Mouse (Mus musculus) lung, embryonic 16.5 days (tissue): ENCODE results near the gene Gm49380. TPM values are rescaled to one million over a fixed set of nuclear protein-coding genes. Genes with fewer than 3 reads are reported as not detected.
A peak's percentile ranks its signal among the peaks of the same experiment; 100 is the strongest.

Experiments used
- ATAC-seq: fragments of 200-750 bp; cut with Nextera tagmentation; 2 replicates; pipeline ENCODE4 v1.8.0; 2017; ENCODE audit warnings: low read depth, mild to moderate bottlenecking, moderate library complexity
- H3K27ac ChIP-seq: fragments of 300-500 bp; sonication (generic); 2 replicates; pipeline ENCODE4 v1.5.1; 2014; ENCODE audit warnings: mild to moderate bottlenecking, control low read depth, low read length
- H3K27me3 ChIP-seq: fragments of 300-500 bp; sonication (generic); 2 replicates; pipeline ENCODE4 v1.6.1; 2014; ENCODE audit warnings: low read depth, low read length, mixed read lengths; ENCODE audit not compliant: control insufficient read depth, insufficient read depth
- H3K36me3 ChIP-seq: fragments of 300-500 bp; sonication (generic); 2 replicates; pipeline ENCODE4 v1.6.1; 2014; ENCODE audit warnings: low read length; ENCODE audit not compliant: control insufficient read depth, insufficient read depth
- H3K4me1 ChIP-seq: fragments of 300-500 bp; sonication (generic); replicated peaks from 2 replicates; pipeline ENCODE4 v1.6.1; 2014; ENCODE audit warnings: low read length, mixed read lengths; ENCODE audit not compliant: control insufficient read depth, insufficient read depth
- H3K4me2 ChIP-seq: fragments of 300-500 bp; sonication (generic); 2 replicates; pipeline ENCODE4 v1.6.1; 2014; ENCODE audit warnings: low read depth, low read length, control low read depth
- H3K4me3 ChIP-seq: fragments of 300-500 bp; sonication (generic); 2 replicates; pipeline ENCODE4 v1.5.1; 2014; ENCODE audit warnings: mild to moderate bottlenecking, low read length, control low read depth
- H3K9ac ChIP-seq: fragments of 300-500 bp; sonication (generic); 2 replicates; pipeline ENCODE4 v1.6.1; 2014; ENCODE audit warnings: low read length, control low read depth
- H3K9me3 ChIP-seq: fragments of 300-500 bp; sonication (generic); 2 replicates; pipeline ENCODE4 v1.6.1; 2016; ENCODE audit warnings: low read length; ENCODE audit not compliant: control insufficient read depth
- WGBS: fragments of 180-500 bp; shearing (Covaris S2); extraction: QIAGEN DNeasy Blood & Tissue Kit; methylation state at CpG from one replicate; pipeline ENCODE4 v1.1.7; 2014; 5-methylcytosine and 5-hydroxymethylcytosine counted together
- polyA plus RNA-seq: library from polyadenylated mRNA; unstranded; fragments of >200 nt; fragmentation: Nextera tagmentation; extraction: Ambion mirVana; gene quantifications from 2 replicates; pipeline ENCODE4 v1.2.1, GENCODE M21; 2015

The Gm49380 gene
- polyA plus RNA-seq, 1 experiment from 2014 or later, result 0.14 TPM

DNA sequence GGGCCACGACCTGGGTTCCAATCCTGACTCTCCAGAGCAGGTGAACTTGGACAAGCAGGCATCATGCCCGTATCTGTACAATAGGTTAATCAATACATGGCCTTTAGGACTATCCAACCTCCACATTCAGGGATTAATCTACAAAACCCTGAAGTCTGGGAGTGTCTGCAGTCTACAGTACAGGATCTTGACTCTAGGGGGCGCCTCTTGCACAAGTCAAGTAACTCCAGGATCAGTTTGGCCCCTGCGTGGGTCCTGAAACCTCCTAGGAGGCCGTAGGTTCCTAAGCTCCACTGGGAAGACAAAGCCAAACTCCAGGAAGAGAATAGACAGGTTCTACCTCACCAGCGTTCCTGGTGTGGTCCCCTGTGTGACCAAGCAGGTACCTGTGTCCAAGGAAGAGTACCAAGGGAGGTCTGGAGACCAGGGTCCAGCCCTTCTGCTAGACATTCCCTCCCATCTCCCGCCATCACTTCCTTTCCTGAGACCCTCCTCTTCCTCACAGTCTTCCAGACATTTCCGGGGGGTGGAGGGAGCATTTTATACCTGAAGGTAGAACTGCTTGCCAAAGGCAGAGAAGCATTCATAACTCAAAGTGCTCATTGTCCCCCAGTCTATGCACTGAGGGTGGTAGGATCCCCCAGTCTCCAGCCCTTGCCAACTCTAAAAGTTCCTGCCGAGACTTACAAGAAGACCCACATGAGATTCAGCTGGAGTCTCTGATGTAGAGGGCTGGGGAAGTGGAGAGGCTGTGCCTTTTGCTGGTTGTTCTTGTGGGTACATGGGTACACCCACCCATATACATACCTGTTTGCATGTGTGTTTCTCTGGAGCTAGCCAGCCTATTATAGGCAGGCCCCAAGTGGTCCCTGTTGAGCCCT is 38.7 kb downstream of the Gm49380 start:
- Histone ChIP-seq H3K9me3 (no peaks in the 10 kb centered on the region), H3K4me3 (no peak overlapping the region), H3K27me3 (peaks cover 6% of the 10 kb centered on the region), H3K27ac (no peak overlapping the region), H3K4me1 (peaks cover 19% of the 10 kb centered on the region), H3K9ac (no peak overlapping the region), H3K36me3 (no peaks in the 10 kb centered on the region), H3K4me2 (no peak overlapping the region)
- no peak for ATAC-seq
- WGBS, result 56% methylated on average over 9 of the region's 9 CpGs

DNA sequence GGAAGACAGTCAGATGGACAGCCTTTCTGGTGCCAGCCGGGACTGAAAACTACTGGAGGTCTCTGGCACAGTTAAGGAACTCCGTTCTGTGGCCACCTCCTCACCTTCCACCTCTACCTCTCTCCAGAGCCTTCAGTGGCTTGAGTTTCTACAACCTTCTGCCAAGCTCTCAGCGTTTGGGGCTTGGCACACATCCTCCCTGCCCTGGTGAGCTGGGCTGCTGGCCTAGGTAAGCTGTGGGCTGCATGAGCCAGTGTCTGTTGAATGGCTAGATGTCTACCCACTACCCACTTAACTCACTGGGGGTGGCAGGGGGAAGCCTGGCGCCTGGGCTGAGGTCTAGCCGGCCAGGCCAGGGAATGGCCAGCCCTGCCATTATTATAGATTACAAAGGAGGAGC is 40.2 kb downstream of the Gm49380 start:
- H3K9ac ChIP-seq, result no peak overlapping the region; the same call in 1 of the 2 replicates
- H3K9me3 ChIP-seq, result no peaks in the 10 kb centered on the region
- H3K27me3 ChIP-seq, result peaks cover 6% of the 10 kb centered on the region
- H3K27ac ChIP-seq, result no peak overlapping the region
- peaks cover 5% of the 10 kb centered on the region for H3K4me1 ChIP-seq
- no peak overlapping the region for H3K4me2 ChIP-seq
- H3K36me3 ChIP-seq, result no peaks in the 10 kb centered on the region
- no peak overlapping the region for H3K4me3 ChIP-seq
- ATAC-seq, result no peak
- 78% methylated on average over 5 of the region's 5 CpGs for WGBS

DNA sequence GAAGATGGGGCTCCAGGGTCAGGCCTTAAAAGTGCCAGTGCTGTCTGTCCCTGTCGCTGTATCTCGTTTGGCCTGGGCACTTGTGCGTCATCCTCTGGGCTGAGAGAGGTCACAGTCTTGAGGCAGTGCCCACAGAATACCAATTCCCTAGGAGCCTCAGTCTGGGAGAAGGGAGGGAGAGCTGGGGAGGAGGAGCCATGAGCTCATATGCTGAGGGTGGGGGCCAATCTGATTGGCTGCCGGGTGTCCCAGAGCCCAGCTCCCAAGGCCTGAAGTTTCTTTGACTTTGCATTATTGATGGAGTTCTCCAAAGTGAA is 40.7 kb downstream of the Gm49380 start:
- peak; percentile 32; the same call in 1 of the 2 replicates for ATAC-seq
- peaks cover 6% of the 10 kb centered on the region for H3K27me3 ChIP-seq
- H3K9me3 ChIP-seq, result no peaks in the 10 kb centered on the region
- H3K27ac ChIP-seq, result no peak overlapping the region
- no peak overlapping the region for H3K4me2 ChIP-seq
- H3K4me1 ChIP-seq, result peaks cover 5% of the 10 kb centered on the region
- no peak overlapping the region for H3K9ac ChIP-seq
- H3K36me3 ChIP-seq, result no peaks in the 10 kb centered on the region
- WGBS, result 30% methylated on average over 4 of the region's 4 CpGs
- no peak overlapping the region for H3K4me3 ChIP-seq

DNA sequence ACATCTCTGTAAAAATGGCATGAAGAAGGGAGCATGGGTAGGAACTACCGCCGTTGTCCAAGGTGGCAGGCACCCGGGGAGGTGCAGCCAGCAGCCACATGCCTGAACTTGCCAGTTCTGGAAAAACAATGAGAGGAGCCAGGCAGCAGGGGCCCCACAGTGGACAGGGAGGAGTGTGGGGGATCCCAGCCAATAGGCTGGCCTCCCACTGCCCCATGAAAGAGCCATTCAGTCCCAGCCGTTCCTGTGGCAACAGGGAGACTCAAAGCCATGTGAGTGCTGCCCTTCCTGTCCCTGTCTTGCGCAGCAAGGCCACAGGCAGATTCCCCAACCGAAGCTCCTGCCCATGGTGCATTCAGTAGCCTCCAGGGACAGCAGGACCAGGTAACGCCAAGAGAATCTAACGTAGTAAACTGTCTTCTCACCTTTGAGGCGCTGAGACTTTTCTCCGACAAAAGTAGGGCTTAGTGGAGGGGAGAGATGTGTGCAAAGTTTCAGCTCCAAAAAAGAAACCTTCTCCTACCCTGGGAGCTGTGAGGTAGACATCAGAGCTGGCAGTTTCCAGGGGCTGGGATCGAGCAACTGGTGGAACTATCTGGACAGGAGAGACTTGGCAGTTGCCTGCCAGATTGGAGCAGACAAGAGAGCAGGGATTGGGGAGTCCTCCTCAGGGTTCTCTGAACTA is 41.2 kb downstream of the Gm49380 start:
- H3K4me2 ChIP-seq, result no peak overlapping the region; the same call in 1 of the 2 replicates
- H3K27me3 ChIP-seq, result peaks cover 6% of the 10 kb centered on the region
- H3K27ac ChIP-seq, result no peak overlapping the region
- no peaks in the 10 kb centered on the region for H3K36me3 ChIP-seq
- peaks cover 9% of the 10 kb centered on the region for H3K4me1 ChIP-seq
- no peak overlapping the region for H3K4me3 ChIP-seq
- H3K9ac ChIP-seq, result 0 out of 2 replicates have a peak overlapping the region, but pooled peaks have one; percentile 15
- WGBS, result 36% methylated on average over 11 of the region's 11 CpGs
- no peak for ATAC-seq
- no peaks in the 10 kb centered on the region for H3K9me3 ChIP-seq

DNA sequence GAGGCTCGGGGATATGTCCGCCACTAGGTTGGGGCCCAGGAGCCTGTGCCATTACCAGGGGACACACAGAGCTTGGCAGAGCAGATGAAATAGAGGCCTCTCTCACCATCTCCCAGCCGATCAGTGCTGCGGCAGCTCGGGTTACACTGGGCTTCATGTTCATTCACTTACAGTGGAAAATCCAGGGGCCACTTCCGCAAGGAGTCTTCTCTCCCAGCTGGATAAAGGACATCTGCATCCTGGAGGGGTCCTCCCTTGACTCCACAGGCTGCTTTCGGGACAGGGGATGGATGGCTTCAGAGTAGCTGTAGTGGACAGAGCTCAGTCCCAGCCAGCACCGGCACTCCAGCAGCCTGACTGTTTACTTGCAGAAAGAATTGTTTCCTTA is 42.5 kb downstream of the Gm49380 start:
- Histone ChIP-seq H3K9me3 (no peaks in the 10 kb centered on the region), H3K4me3 (no peak overlapping the region), H3K36me3 (no peaks in the 10 kb centered on the region), H3K9ac (no peak overlapping the region), H3K27ac (no peak overlapping the region), H3K4me2 (no peak overlapping the region), H3K4me1 (peaks cover 9% of the 10 kb centered on the region), H3K27me3 (peaks cover 6% of the 10 kb centered on the region)
- ATAC-seq, result no peak
- 31% methylated on average over 8 of the region's 8 CpGs for WGBS

DNA sequence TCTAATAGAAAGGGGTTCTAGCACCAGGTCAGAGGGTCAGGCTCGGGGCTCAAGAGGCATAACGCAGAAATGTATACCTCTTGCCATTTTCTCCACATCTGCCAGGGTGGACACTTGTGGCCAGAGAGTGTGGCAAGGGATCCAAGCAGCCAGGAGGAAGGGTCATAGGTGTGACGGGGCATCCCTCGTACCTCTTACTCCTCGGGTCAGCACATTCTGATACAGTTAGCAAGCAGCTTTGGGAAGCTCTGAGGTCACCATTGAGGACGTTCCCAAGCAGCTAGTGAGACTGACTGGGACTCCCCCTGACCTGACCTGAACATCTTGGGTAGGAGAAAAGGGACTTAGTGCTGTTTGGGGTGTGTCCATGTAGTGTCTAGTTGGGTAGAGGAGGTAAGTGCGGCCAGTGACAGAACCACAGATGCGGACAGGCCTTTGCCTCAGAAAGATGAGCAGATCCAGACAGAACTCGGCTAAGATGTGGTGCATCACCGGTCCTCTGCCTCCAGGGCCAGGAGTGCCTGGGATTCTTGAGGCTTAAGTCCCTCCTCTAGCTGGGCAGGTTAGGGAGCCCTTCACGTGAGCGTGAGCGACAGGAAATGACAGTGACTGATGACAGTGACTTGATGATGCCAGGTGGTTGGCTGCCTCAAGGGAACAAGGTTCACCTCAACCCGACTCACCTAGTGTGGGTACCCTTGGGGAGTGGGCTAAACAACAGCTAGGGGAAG is 43.0 kb downstream of the Gm49380 start:
- no peak for ATAC-seq
- Histone ChIP-seq H3K9ac (no peak overlapping the region), H3K27ac (no peak overlapping the region), H3K4me1 (peaks cover 9% of the 10 kb centered on the region), H3K4me2 (no peak overlapping the region), H3K36me3 (no peaks in the 10 kb centered on the region), H3K9me3 (no peaks in the 10 kb centered on the region), H3K4me3 (no peak overlapping the region), H3K27me3 (peaks cover 6% of the 10 kb centered on the region)
- 51% methylated on average over 14 of the region's 14 CpGs for WGBS

DNA sequence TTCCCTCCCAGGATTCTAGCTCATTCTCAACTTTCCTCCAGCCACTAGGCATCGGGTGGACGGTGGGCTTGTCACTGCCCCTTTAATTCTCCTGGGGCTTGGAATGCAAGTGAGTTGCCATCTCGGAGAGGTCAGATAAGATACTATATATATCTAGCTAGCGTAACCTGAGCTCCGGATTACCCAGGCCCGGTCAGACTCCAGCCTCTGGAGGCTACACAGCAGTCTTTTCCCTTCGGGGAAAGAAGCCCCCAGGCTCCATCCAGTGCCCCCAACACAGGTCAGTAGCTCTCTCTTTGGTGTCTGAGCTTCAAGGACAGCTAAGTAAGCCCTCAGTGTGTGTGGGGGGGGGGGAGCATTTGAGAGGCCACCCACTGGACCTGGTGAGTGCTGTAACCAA is 44.0 kb downstream of the Gm49380 start:
- Histone ChIP-seq H3K27me3 (peaks cover 6% of the 10 kb centered on the region), H3K36me3 (no peaks in the 10 kb centered on the region), H3K4me2 (no peak overlapping the region), H3K9ac (no peak overlapping the region), H3K27ac (no peak overlapping the region), H3K4me1 (peaks cover 9% of the 10 kb centered on the region), H3K9me3 (no peaks in the 10 kb centered on the region), H3K4me3 (no peak overlapping the region)
- 15% methylated on average over 7 of the region's 7 CpGs for WGBS
- ATAC-seq, result no peak

DNA sequence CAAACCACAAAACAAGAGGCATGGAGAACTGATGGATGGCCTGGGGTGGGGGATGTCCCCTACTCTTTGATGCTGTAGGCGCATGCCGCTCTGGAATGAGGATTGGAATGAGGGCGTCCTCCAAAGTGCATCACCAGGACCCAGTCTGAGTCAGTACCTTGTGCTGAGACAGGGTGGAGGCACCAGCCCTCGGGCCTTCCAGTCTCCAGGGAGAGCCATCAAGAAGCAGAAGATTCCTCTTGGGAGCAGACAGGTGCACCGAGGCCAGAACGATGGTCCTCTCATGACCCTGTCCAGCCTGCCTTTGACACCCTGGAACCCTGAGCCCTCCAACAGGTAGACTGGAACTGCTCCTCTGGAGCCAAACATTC is 45.4 kb downstream of the Gm49380 start:
- Histone ChIP-seq H3K4me2 (no peak overlapping the region), H3K27me3 (peaks cover 6% of the 10 kb centered on the region), H3K27ac (no peak overlapping the region), H3K36me3 (no peaks in the 10 kb centered on the region), H3K4me1 (peaks cover 9% of the 10 kb centered on the region), H3K9me3 (no peaks in the 10 kb centered on the region), H3K9ac (no peak overlapping the region), H3K4me3 (no peak overlapping the region)
- ATAC-seq, result no peak
- 75% methylated on average over 6 of the region's 6 CpGs for WGBS
